Mouse (Mus musculus) layer of hippocampus, adult 9-11 months (tissue): Measurements from ENCODE around the gene Zwint.

Source experiments
- DNase-seq: peaks from one replicate; pipeline ENCODE4 v3.0.0; 2022

The Zwint gene

GRCm38 (mm10) chr10:72654270-72655016, at the start of gene Zwint:
TSS of gene Zwint (plus strand) at chr10:72654845.
- DNase-seq = peak; percentile 98

GRCm38 (mm10) chr10:72613125-72613915, 41.3 kb upstream of the Zwint start:
- DNase-seq = peak; percentile 29

GRCm38 (mm10) chr10:72616153-72616552, 38.5 kb upstream of the Zwint start:
- DNase-seq = no peak

- no peak for DNase-seq
Measured at GRCm38 (mm10) chr10:72620527-72620926, 34.1 kb upstream of the Zwint start.

GRCm38 (mm10) chr10:72623561-72623960, 31.1 kb upstream of the Zwint start:
- DNase-seq = peak; percentile 25

GRCm38 (mm10) chr10:72634125-72634524, 20.5 kb upstream of the Zwint start:
- no peak for DNase-seq

- no peak for DNase-seq
Measured at GRCm38 (mm10) chr10:72650867-72651266, 3.8 kb upstream of the Zwint start.

GRCm38 (mm10) chr10:72653797-72654196, 848 bp upstream of the Zwint start:
- DNase-seq = no peak

GRCm38 (mm10) chr10:72655017-72655509, 418 bp downstream of the Zwint start:
- DNase-seq = peak; percentile 73

- DNase-seq = no peak
Measured at GRCm38 (mm10) chr10:72659198-72659597, 4.6 kb downstream of the Zwint start.

- DNase-seq = no peak
Measured at GRCm38 (mm10) chr10:72660350-72660749, 5.7 kb downstream of the Zwint start.

DNA sequence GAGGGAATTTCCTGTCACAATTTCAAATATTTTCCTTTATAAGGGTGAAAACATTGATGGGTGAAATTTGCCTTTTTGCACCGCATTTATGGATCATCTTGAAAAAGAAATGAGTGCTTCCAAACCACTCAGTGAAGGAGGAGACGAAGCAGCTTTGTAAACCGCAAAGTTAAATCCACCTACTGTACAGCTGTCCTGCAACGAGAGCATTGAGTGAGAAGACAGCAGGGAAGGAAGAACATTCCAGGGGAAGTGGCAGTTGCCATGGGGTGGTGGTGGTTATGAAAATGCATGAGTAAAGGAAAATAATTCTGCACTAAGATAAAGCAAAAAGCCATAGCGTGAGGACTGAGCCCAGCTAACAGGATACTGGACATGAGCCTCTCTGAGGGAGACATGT, 13.2 kb downstream of the Zwint start:
- peak; percentile 47 for DNase-seq

GRCm38 (mm10) chr10:72669086-72669485, 14.4 kb downstream of the Zwint start:
- no peak for DNase-seq

- DNase-seq = no peak
Measured at GRCm38 (mm10) chr10:72675971-72676370, 21.3 kb downstream of the Zwint start.

- no peak for DNase-seq
Measured at GRCm38 (mm10) chr10:72676550-72676949, 21.9 kb downstream of the Zwint start.

DNA sequence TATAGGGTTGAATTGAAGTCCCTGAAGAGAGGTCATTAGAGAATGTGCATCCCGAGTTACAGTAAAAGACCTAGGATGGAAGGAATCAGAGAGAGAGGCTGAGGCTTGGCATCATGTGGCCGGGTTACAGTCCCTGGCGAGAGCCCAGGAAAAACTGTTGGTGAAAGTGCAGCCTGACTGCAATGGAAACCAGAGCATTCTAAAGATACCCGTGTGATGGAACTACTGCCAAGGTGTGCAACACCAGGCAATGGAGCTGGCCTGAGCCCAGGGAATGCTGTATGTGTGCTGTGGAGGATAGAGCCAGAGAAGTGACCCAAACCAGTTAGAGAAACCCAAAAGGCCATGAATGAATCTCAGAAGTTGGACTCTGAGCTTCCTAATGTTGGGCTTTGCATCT, 24.4 kb downstream of the Zwint start:
- no peak for DNase-seq

- no peak for DNase-seq
Measured at GRCm38 (mm10) chr10:72701092-72701491, 46.4 kb downstream of the Zwint start.

DNA sequence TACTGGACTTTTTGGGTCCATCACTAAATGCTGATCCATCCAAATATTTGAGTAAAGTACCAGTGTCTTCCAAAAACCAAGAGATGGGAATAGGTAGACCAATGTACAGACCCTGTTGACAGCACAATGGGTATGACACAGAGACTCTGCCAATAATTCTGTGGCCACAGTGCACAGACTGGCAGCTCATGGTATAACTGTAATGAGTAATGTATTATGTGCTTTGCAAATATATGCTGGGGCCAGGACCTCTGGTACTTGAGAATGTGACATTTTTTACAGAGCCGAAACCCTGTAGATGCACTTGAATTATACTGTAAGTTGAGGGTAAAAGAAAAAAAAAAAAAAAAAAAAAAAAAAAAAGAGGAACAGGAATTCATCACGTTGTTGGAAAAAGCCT, 59.1 kb downstream of the Zwint start:
- no peak for DNase-seq
